Mouse (Mus musculus) embryonic facial prominence, embryonic 10.5 days (tissue): ENCODE data around the gene Inpp5e. TPM values are rescaled to one million over a fixed set of nuclear protein-coding genes. Genes with fewer than 3 reads are reported as not detected.

ENCODE experiments used
- DNase-seq: peaks from one replicate; pipeline ENCODE4 v3.0.0-alpha.2; 2017; ENCODE audit warnings: low spot score
- H3K27ac ChIP-seq: fragments of 300-500 bp; sonication (generic); replicated peaks from 2 replicates; pipeline ENCODE4 v1.5.1; 2016; ENCODE audit warnings: mild to moderate bottlenecking
- H3K27me3 ChIP-seq: fragments of 300-500 bp; sonication (generic); replicated peaks from 2 replicates; pipeline ENCODE4 v1.6.1; 2016; ENCODE audit warnings: low read depth, mild to moderate bottlenecking; ENCODE audit not compliant: poor library complexity, severe bottlenecking
- H3K36me3 ChIP-seq: fragments of 300-500 bp; sonication (generic); replicated peaks from 2 replicates; pipeline ENCODE4 v1.6.1; 2016; ENCODE audit warnings: mild to moderate bottlenecking, moderate library complexity
- H3K4me1 ChIP-seq: fragments of 300-500 bp; sonication (generic); 2 replicates; pipeline ENCODE4 v1.6.1; 2016
- H3K4me3 ChIP-seq: fragments of 300-500 bp; sonication (generic); 2 replicates; pipeline ENCODE4 v1.5.1; 2016; ENCODE audit warnings: mild to moderate bottlenecking, moderate library complexity
- H3K9me3 ChIP-seq: fragments of 300-500 bp; sonication (generic); 2 replicates; pipeline ENCODE4 v1.6.1; 2016; ENCODE audit warnings: mild to moderate bottlenecking
- WGBS: fragments of 180-500 bp; shearing (Covaris S2); methylation state at CpG from one replicate; pipeline ENCODE4 v1.1.7; 2016; 5-methylcytosine and 5-hydroxymethylcytosine counted together
- polyA plus RNA-seq: library from polyadenylated mRNA; unstranded; fragments of >200 nt; fragmentation: Nextera tagmentation; extraction: Ambion mirVana; gene quantifications from 2 replicates; pipeline ENCODE4 v1.2.1, GENCODE M21; 2016

Inpp5e gene
- polyA plus RNA-seq, 1 experiment from 2014 or later = 28.6 TPM

- H3K27ac ChIP-seq = no peak overlapping the region
- no peaks in the 10 kb centered on the region; the same call in 1 of the 2 replicates for H3K27me3 ChIP-seq
- H3K36me3 ChIP-seq = peaks cover 2% of the 10 kb centered on the region; the same call in 1 of the 2 replicates
- H3K4me3 ChIP-seq = no peak overlapping the region
- WGBS = 86% methylated on average over 4 of the region's 4 CpGs
- H3K9me3 ChIP-seq = no peaks in the 10 kb centered on the region
- no peak for DNase-seq
- H3K4me1 ChIP-seq = peaks cover 30% of the 10 kb centered on the region
Measured at GRCm38 (mm10) chr2:26356231-26356630, 52.8 kb downstream of the Inpp5e start.

DNA sequence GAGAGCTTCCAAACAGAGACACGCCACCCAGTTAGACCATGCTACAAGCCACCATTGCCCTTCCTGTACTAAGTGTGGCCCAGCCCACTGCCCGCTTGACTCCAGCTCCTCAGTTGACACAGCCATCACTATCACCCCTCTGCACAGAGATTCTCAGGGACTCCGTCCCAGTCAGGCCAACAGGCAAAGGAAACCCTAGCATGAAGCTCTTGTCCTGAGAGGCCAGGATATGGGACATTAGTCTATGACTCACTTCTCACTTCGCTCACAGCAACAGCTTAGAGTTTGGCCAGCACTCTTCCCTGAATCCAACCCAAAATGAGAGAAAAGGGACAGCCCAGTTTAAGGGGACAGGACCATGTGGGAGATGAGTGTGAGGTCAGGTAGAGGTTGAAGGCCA, 54.6 kb downstream of the Inpp5e start:
- 94% methylated on average over 4 of the region's 4 CpGs for WGBS

GRCm38 (mm10) chr2:26353066-26353980, 55.7 kb downstream of the Inpp5e start:
- Histone ChIP-seq H3K9me3 (no peaks in the 10 kb centered on the region), H3K4me1 (peaks cover 47% of the 10 kb centered on the region), H3K36me3 (peaks cover 25% of the 10 kb centered on the region), H3K27me3 (no peaks in the 10 kb centered on the region; the same call in 1 of the 2 replicates), H3K27ac (peak overlapping the region; percentile 98; the same call in 1 of the 2 replicates), H3K4me3 (peak overlapping the region; percentile 92)
- DNase-seq = no peak
- WGBS = 87% methylated on average over 11 of the region's 11 CpGs

More for the DNA sequence above, 54.6 kb downstream of the Inpp5e start:
- Histone ChIP-seq H3K27ac (no peak overlapping the region), H3K27me3 (no peaks in the 10 kb centered on the region; the same call in 1 of the 2 replicates), H3K4me1 (peaks cover 43% of the 10 kb centered on the region), H3K36me3 (peaks cover 14% of the 10 kb centered on the region), H3K4me3 (no peak overlapping the region), H3K9me3 (no peaks in the 10 kb centered on the region)
- DNase-seq = no peak

DNA sequence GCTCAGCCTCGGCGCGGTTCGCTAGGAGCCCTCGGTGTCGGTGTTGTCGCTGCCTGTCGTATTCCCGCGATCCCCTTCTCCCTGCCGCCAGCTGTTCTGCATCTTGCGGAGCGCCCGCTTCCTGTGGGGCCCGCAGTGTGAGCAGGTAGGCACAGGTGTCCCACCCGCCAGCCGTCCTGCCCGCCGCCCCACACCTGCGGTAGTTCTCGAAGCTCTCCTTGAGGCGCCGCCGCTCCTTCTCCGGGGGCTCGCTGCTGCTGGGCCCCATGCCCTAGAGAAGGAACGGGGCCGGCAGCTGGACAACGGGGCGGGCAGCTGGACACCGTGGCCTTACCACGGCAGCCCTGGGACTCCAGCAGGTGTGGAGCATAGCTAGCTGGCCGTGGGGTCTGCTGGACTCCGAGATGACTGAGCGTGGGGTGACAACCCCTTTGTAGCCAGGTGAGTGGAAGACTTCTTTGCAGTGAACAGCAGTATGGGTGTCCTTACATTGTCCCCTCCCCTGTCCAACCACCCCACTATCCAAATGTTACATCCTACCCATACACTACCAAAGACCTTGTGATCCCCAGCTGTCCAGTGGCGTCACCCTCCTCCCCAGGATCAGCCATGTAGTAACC, 56.6 kb downstream of the Inpp5e start:
- WGBS = 3% methylated on average over 36 of the region's 36 CpGs
- Histone ChIP-seq H3K9me3 (no peaks in the 10 kb centered on the region), H3K4me3 (peak overlapping the region; percentile 92), H3K27me3 (no peaks in the 10 kb centered on the region; the same call in 1 of the 2 replicates), H3K36me3 (peaks cover 34% of the 10 kb centered on the region), H3K4me1 (peaks cover 51% of the 10 kb centered on the region), H3K27ac (peak overlapping the region; percentile 98)
- no peak for DNase-seq

DNA sequence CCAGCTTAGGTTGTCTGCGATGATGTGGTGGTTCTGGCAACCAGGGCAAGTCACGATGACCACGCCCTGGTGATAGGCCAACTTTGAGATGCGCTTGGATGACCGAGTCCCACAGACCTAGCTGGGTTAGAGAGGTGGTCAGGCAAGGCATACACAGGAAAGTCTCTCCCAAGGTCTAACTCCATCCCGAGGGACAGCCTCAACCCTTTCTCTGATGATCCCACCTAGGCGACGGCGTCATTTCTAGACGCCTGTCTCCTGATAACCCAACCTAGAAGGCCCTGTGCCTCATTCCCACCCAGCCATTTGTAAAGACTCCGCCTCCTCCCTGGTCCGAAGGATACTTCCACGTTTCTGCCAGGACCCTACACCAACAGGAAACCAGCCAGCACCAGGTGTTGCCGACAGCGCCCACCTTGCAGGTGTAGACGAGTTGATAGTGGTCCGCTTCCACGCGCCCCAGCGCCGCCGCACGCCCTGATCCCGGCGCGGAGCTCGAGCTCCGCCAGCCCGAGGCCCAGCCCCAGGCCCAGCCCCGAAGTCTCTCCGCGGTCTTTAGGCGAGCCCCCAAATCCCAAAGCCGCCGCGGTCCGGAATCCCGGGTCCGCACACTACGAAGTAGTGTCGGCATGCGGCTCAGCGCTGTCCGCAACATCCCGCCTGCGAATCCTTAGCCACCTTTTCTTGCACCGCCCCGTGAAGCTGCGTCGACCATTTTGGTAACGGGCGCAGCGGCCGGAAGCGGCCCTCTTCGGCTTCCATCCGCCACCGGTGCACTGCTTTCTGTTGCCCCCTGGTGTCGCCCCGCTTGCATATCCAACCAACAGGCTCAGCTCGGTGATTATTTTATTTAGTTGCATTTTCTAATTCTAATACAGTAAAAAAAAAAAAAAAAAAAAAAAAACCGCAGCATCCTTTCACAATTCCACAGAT, 57.4 kb downstream of the Inpp5e start, which contains the start of gene Dnlz:
Gene Dnlz, minus strand, starts transcription at position 753 of the 933 bp plus-strand sequence.
- DNase-seq = peak; percentile 94
- peak within 1 kb of the TSS; percentile 98 for H3K27ac ChIP-seq
- peaks cover 50% of the 10 kb centered on the region for H3K4me1 ChIP-seq
- 3% methylated on average over 62 of the region's 62 CpGs for whole genome bisulfite sequencing
- peak within 1 kb of the TSS; percentile 92 for H3K4me3 ChIP-seq
- H3K9me3 ChIP-seq = no peaks in the 10 kb centered on the region
- no peaks in the 10 kb centered on the region; the same call in 1 of the 2 replicates for H3K27me3 ChIP-seq
- peaks cover 42% of the 10 kb centered on the region for H3K36me3 ChIP-seq

- DNase-seq = peak; percentile 35
- Histone ChIP-seq H3K27me3 (no peaks in the 10 kb centered on the region; the same call in 1 of the 2 replicates), H3K36me3 (peaks cover 76% of the 10 kb centered on the region), H3K4me3 (no peak overlapping the region), H3K9me3 (no peaks in the 10 kb centered on the region), H3K4me1 (peaks cover 45% of the 10 kb centered on the region), H3K27ac (peak overlapping the region; percentile 14; the same call in 1 of the 2 replicates)
- WGBS = 65% methylated on average over 6 of the region's 6 CpGs
Measured at GRCm38 (mm10) chr2:26348241-26348640, 60.8 kb downstream of the Inpp5e start.

Other genes with a start within 250 kb of the Inpp5e start
- gene Lhx3, start 200.9 kb downstream of the Inpp5e start, polyA plus RNA-seq = 2.6 and 3.5 TPM in 2 replicates
- 15.7 and 18.1 TPM in 2 replicates for gene Qsox2, start 171.7 kb downstream of the Inpp5e start, polyA plus RNA-seq
- gene Ccdc187, start 114.6 kb downstream of the Inpp5e start, polyA plus RNA-seq = 0.03 and 0.04 TPM in 2 replicates
- 96.7 and 97.2 TPM in 2 replicates for gene Gpsm1, start 93.7 kb downstream of the Inpp5e start, polyA plus RNA-seq
- 31.5 and 32.2 TPM in 2 replicates for gene Dnlz, start 57.1 kb downstream of the Inpp5e start, polyA plus RNA-seq
- 0.87 and 0.96 TPM in 2 replicates for gene Card9, start 48.3 kb downstream of the Inpp5e start, polyA plus RNA-seq
- 39.3 and 39.8 TPM in 2 replicates for gene Snapc4, start 28.6 kb downstream of the Inpp5e start, polyA plus RNA-seq
- 133 and 137 TPM in 2 replicates for gene Entr1, start 19.9 kb downstream of the Inpp5e start, polyA plus RNA-seq
- 144 and 151 TPM in 2 replicates for gene Pmpca, start 19.9 kb downstream of the Inpp5e start, polyA plus RNA-seq
- 30.4 and 32.1 TPM in 2 replicates for gene Sec16a, start 36.0 kb upstream of the Inpp5e start, polyA plus RNA-seq
- 17.1 and 20.3 TPM in 2 replicates for gene Notch1, start 107.5 kb upstream of the Inpp5e start, polyA plus RNA-seq
- 93.2 and 96.6 TPM in 2 replicates for gene Egfl7, start 170.8 kb upstream of the Inpp5e start, polyA plus RNA-seq
- not detected in 2 replicates for gene Gm20532, start 177.4 kb upstream of the Inpp5e start, polyA plus RNA-seq
- 12.4 and 12.9 TPM in 2 replicates for gene Agpat2, start 195.2 kb upstream of the Inpp5e start, polyA plus RNA-seq
- 39.9 and 43.8 TPM in 2 replicates for gene Fam69b, start 219.3 kb upstream of the Inpp5e start, polyA plus RNA-seq